Mouse (Mus musculus) adrenal gland, postnatal 10 days (tissue): ENCODE measurements around the gene Lect2. TPM values are rescaled to one million over a fixed set of nuclear protein-coding genes. Genes with fewer than 3 reads are reported as not detected.

Experiments
- DNase-seq: peaks from one replicate; pipeline ENCODE4 v3.0.0; 2021; ENCODE audit warnings: mixed read lengths
- total RNA-seq, 2 experiments: library from RNA; stranded (reverse); gene quantifications; 2 replicates each; pipeline ENCODE4 v1.2.3; 2021

Gene Lect2
- total RNA-seq, 2 experiments from 2014 or later, result 31.2 to 68.1 TPM

GRCm38 (mm10) chr13:56556701-56557100 is 8.4 kb upstream of the Lect2 start:
- DNase-seq, result no peak

DNA sequence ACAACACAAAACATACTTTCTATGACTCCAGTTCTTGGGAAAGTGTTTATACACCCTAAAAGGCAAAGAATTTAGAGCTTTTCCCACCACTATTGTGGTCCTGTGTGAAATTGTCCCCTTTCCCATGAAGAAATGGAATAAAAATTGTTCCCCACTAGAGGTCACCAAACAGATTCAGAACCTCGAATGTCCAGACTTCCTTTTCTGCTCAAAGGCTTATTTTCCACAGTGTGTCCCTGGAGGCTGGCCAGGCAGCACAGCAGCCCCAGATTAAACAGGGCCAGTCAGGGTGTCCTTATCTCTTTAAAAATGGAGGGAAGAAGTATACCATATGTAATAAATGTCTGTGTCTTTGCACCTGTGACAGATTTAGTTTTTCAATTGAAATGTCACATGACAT is 7.7 kb upstream of the Lect2 start:
- DNase-seq, result peak; percentile 65

DNA sequence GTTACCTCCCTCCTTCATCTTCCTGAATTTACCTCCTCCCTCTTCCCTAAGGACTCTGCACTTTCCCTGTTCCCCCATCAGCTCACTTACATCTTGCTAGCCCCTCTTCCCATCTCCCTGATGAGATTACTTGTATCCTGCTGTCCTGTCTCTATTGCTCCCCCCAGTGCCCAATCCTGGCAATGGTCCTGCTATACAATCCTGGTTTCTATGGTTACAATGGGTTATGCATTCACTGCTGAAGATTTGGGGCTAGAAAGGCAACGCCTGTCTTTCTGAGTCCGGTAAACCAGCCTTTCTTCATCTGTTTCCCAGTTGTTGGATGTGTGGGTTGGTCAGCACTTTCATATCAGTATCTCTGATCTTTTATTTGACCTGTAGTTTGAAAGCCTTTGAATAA is 6.1 kb upstream of the Lect2 start:
- peak; percentile 60 for DNase-seq

GRCm38 (mm10) chr13:56553923-56554322 is 5.6 kb upstream of the Lect2 start:
- no peak for DNase-seq

GRCm38 (mm10) chr13:56551661-56552060 is 3.4 kb upstream of the Lect2 start:
- DNase-seq, result no peak

DNA sequence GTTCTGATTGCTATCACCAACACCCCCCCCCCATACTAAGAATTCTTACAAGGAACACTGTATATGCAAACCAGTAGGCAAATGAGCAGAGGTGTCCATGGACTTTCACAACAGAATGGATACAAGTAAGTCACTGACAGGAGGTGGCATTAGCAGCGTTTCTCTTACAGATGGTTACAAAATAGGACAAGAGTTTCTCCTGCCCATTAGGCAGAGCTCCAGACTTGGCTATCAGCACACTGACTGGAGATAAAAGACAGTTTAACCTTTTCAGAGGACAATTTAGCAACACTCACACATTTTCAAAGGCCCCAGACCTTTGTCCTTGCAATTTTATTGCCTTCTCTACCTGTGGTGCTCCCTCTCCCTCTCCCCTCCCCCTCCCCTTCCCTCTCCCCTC is 2.3 kb upstream of the Lect2 start:
- peak; percentile 81 for DNase-seq

DNA sequence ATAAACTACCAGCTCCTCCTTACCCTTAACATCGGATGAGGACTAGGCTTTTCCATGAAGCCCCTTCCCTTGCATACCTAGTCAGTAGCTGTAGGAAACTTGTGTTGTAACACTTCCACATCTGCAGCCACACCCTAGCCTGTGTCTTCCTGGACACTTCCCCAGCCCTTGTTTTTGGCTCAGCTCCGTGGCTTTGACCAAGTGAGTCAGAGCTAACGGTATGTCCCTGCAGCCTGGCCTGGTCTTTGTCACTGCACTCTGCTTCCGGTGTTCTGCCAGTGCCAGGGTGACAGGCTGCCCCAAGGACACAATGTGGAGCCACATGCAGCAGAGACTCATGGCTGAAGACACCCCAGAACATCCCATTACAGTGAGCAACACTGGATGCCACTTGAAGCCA is 1.1 kb upstream of the Lect2 start:
- DNase-seq, result peak; percentile 79

GRCm38 (mm10) chr13:56544956-56545355 is 3.3 kb downstream of the Lect2 start:
- DNase-seq, result no peak

GRCm38 (mm10) chr13:56543805-56544204 is 4.5 kb downstream of the Lect2 start:
- no peak for DNase-seq

- DNase-seq, result peak; percentile 66
Measured at GRCm38 (mm10) chr13:56539846-56540245, 8.5 kb downstream of the Lect2 start.

- DNase-seq, result no peak
Measured at GRCm38 (mm10) chr13:56537026-56537425, 11.3 kb downstream of the Lect2 start.

DNA sequence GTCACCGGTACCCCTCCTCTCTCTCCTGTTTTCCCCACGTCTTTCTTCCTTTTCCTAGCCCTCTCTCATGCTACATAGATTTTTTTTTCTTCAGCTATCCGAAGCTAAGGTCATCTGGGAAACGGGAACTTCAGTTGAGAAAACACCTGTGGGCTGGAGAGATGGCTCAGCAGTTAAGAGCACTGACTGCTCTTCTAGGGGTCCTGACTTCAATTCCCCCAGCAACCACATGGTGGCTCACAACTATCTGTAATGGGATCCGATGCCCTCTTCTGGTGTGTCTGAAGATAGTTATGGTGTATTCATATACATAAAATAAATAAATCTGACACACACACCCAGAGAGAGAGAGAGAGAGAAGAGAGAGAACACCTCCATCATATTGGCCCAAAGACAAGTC is 12.7 kb downstream of the Lect2 start:
- no peak for DNase-seq

DNA sequence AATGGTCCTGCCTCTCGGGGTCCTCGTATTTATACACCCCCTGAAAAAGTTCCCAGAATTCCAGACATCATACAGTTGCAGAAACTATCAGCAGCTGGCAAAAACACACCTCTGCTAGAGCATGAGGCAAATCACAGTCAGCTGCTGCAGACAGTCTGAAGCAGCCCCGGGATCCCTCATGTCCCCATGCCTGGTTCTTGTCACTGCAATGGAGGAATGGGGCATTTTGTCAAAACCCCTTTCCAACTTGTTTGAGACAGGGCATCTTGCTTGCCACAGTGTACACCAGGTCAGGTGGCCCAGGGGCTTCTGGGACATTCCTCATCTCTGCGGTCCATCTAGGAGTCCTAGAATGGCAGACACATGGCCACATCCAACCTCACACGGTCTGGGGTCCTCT is 13.4 kb downstream of the Lect2 start:
- DNase-seq, result no peak

- no peak for DNase-seq
Measured at GRCm38 (mm10) chr13:56529685-56530084, 18.6 kb downstream of the Lect2 start.

DNA sequence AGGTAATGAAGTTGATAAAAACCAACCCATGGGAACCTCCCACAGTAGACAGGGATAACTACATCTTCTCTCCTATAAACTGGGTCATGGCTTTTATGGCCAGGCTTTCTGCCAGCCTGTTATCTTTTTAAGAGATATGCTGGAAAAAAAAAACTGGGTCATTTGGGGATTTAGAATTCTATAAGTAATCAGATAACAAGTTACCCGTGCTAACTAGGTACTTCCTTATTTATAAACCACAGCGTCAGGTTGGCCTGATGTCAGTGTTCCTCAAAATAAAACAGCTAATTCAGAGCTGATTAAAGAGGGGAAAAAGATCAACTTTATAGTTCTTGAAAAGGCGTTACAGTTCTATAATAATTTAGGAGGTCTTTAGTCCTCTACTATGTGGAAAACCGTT is 19.3 kb downstream of the Lect2 start:
- no peak for DNase-seq

- no peak for DNase-seq
Measured at GRCm38 (mm10) chr13:56528281-56528680, 20.0 kb downstream of the Lect2 start.

- no peak for DNase-seq
Measured at GRCm38 (mm10) chr13:56527846-56528245, 20.5 kb downstream of the Lect2 start.

GRCm38 (mm10) chr13:56526871-56527270 is 21.4 kb downstream of the Lect2 start:
- DNase-seq, result no peak

DNA sequence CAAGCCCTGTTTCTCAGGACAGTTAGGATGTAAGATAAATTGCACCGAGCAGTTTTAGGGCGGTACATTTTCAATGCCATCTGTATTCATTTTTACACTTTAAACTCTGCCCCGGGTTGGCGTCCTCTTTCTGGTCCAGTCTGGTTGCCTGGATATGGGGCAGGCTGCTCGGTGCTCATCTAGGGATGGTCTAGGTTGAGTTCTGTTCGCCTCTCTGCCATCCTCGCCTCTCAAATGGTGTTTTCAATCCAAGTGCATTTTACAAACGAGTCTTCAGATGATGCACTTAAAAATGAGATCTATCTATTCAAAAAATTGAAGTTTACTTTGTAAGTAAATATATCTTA is 25.5 kb downstream of the Lect2 start:
- DNase-seq, result no peak

DNA sequence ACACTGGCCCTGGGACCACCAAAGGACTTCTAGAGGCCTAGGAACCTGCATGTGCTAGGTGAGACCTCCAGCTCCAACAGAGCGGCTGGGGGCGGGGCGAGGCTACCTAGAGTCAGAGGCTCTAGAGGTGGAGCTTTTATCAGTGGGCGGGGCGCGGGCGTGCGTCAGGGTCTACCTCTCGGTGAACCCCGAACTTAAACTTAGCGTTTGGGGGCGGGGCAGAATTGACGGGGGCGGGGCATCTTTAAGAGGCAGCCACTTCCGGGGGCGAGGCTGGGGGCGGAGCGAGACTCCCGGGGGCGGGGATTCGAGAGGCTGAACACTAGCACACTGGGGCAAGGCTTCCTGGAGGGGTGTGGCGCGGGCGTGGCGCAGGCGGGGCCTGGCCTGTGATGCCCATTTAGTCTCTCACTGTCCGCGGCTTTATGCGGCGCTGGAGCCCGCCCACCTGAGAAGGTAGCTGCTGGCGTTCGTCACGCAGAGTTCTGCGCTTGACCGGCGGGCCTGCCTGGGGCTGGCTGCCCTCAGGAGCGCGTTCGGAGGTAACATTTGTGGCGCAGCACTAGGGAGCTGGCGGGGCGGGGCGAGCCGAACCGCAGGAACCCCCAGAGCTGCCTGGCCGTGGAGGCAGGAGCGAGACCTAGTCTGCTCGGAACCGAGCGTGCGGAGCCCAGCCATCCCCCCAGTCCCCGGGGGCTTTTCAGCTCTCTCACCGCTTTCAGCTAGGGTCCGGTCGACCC is 26.1 kb downstream of the Lect2 start, which contains the start of gene Fbxl21:
Gene Fbxl21 (plus strand): TSS at position 392 of the 740 bp plus-strand sequence.
- DNase-seq, result peak; percentile 98

- DNase-seq, result no peak
Measured at GRCm38 (mm10) chr13:56516816-56517215, 31.5 kb downstream of the Lect2 start.

DNA sequence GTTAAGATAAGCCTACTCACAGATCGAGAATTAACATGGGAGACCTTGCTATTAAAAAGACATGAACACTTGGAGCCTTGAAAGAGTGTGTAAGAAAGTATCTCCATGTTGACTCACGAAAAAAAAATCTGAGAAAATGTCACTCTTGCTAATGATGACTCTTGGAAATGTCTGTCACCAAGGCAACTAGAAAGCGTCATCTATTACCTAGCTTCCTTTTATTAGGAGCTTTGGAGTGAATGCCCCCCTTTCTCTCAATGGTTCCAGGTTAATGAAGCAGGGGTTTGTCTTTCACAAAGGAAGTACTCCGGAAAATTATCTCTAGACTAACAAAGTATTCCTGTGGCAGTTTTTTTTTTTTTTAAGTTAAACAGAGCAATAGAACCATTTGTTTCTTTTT is 32.0 kb downstream of the Lect2 start:
- no peak for DNase-seq

DNA sequence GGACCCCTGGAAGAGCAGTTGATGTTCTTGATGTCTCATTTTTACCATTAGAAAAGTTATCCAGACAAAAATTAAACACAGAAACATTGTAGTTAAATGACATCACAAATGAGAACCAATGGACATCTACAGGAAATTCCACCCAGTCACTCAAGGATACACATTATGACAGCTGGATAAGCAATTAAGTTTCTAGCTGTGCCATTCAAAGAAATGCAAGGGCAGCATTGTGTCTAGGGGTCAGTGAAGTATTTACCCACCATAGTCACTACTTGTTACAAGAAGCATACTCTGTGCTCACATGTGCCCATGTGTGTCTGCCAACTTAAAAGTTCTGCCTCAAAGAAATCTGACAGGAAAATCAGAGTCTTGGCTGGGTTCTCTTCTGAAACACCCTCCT is 34.7 kb downstream of the Lect2 start:
- no peak for DNase-seq

DNA sequence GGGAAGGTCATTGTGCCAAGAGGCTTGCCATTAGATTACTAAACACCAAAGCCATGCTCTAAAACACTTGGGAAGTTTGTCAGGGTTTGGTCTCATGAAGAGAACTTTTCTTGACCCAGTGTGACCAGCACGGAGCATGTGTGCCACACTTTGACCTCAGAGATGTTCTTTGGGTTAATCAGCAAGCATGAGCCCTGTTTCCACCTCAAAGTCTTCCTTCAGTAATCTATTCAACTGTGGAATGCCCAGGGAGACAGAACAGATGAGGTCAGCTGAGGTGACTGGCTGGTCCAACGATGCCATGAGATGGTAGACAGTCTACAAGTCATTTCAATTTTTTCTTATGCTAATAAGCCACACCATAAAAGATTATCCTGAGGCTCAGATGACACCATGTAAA is 38.5 kb downstream of the Lect2 start:
- DNase-seq, result no peak
